Mouse (Mus musculus): ENCODE data around the gene Ngef. TPM values are rescaled to one million over a fixed set of nuclear protein-coding genes. Genes with fewer than 3 reads are reported as not detected.
"Not testable (repeated sequence)": the region's sequence is repeated elsewhere in the genome, so short reads cannot be mapped to it uniquely, and the experiment has no call there.

Ngef gene
- polyA plus RNA-seq, 1 experiment, result 0.72 TPM

GRCm38 (mm10) chr1:87469971-87470370, 103.7 kb downstream of the Ngef start, which contains the start of gene Snorc:
Snorc (plus strand) TSS chr1:87470271.
- H3K27me3 ChIP-seq (ENCODE audit: control insufficient read depth, insufficient read depth, low read length, poor library complexity, severe bottlenecking), result not testable (repeated sequence)
- H3K4me3 ChIP-seq (ENCODE audit: low read depth, low read length), result peak within 1 kb of the TSS; percentile 9; the same call in 1 of the 2 replicates

DNA sequence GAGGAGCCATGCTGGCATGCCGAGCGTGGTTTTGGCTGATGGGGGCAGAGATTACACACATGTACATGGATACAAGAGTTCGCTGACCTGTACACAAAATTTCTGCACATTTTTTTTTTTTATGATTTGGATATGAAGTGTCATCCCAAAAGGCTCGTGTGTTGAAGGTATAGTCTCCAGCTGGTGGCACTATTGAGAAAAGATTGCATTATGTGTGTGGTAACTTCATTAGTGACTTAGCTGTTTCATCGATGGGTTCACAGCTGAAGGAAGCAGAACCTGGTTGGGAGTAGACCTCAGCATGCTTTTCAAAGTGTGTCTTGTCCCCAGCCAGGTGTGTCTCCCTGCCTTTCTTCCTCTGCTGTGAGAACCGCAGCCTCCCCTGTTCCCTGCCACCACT, 105.3 kb downstream of the Ngef start:
- Histone ChIP-seq H3K27me3 (ENCODE audit: control insufficient read depth, insufficient read depth, low read length, poor library complexity, severe bottlenecking) (no peaks in the 10 kb centered on the region), H3K36me3 (ENCODE audit: control insufficient read depth, insufficient read depth, low read length, poor library complexity, severe bottlenecking) (no peaks in the 10 kb centered on the region), H3K9ac (ENCODE audit: low read depth, poor library complexity, severe bottlenecking) (no peak overlapping the region), H3K4me1 (ENCODE audit: control insufficient read depth, insufficient read depth, low read length) (no peaks in the 10 kb centered on the region), H3K27ac (ENCODE audit: insufficient read depth, low read length) (no peak overlapping the region), H3K4me3 (ENCODE audit: low read depth, low read length) (no peak overlapping the region), H3K9me3 (replicated peaks; ENCODE audit: control insufficient read depth, insufficient read depth, low read length, poor library complexity, severe bottlenecking) (no peaks in the 10 kb centered on the region)
- TF ChIP-seq POLR2A (IDR thresholded peaks at IDR 0.05; ENCODE audit: insufficient read depth, low read length), result no peak
- no peak for TF ChIP-seq CTCF (IDR thresholded peaks at IDR 0.05; ENCODE audit: low read depth, low read length)
- no peak for TF ChIP-seq EP300 (IDR thresholded peaks at IDR 0.05; ENCODE audit: insufficient read depth, low read depth, low read length)

More at GRCm38 (mm10) chr1:87469971-87470370, 103.7 kb downstream of the Ngef start, which contains the start of gene Snorc:
- not testable (repeated sequence) for H3K9ac ChIP-seq (ENCODE audit: low read depth, poor library complexity, severe bottlenecking); H3K36me3 ChIP-seq (ENCODE audit: control insufficient read depth, insufficient read depth, low read length, poor library complexity, severe bottlenecking); H3K4me1 ChIP-seq (ENCODE audit: control insufficient read depth, insufficient read depth, low read length); H3K27ac ChIP-seq (ENCODE audit: insufficient read depth, low read length); H3K9me3 ChIP-seq (replicated peaks; ENCODE audit: control insufficient read depth, insufficient read depth, low read length, poor library complexity, severe bottlenecking)
- peak; percentile 18 for TF ChIP-seq CTCF (IDR thresholded peaks at IDR 0.05; ENCODE audit: low read depth, low read length)

GRCm38 (mm10) chr1:87467469-87467868, 106.2 kb downstream of the Ngef start:
- H3K27me3 ChIP-seq (ENCODE audit: control insufficient read depth, insufficient read depth, low read length, poor library complexity, severe bottlenecking), result no peaks in the 10 kb centered on the region
- H3K36me3 ChIP-seq (ENCODE audit: control insufficient read depth, insufficient read depth, low read length, poor library complexity, severe bottlenecking), result no peaks in the 10 kb centered on the region
- no peak overlapping the region for H3K9ac ChIP-seq (ENCODE audit: low read depth, poor library complexity, severe bottlenecking)
- no peak for TF ChIP-seq CTCF (IDR thresholded peaks at IDR 0.05; ENCODE audit: low read depth, low read length)
- no peak for TF ChIP-seq EP300 (IDR thresholded peaks at IDR 0.05; ENCODE audit: insufficient read depth, low read depth, low read length)
- TF ChIP-seq POLR2A (IDR thresholded peaks at IDR 0.05; ENCODE audit: insufficient read depth, low read length), result no peak
- H3K4me3 ChIP-seq (ENCODE audit: low read depth, low read length), result no peak overlapping the region
- no peaks in the 10 kb centered on the region for H3K4me1 ChIP-seq (ENCODE audit: control insufficient read depth, insufficient read depth, low read length)
- no peaks in the 10 kb centered on the region for H3K9me3 ChIP-seq (replicated peaks; ENCODE audit: control insufficient read depth, insufficient read depth, low read length, poor library complexity, severe bottlenecking)
- no peak overlapping the region for H3K27ac ChIP-seq (ENCODE audit: insufficient read depth, low read length)

DNA sequence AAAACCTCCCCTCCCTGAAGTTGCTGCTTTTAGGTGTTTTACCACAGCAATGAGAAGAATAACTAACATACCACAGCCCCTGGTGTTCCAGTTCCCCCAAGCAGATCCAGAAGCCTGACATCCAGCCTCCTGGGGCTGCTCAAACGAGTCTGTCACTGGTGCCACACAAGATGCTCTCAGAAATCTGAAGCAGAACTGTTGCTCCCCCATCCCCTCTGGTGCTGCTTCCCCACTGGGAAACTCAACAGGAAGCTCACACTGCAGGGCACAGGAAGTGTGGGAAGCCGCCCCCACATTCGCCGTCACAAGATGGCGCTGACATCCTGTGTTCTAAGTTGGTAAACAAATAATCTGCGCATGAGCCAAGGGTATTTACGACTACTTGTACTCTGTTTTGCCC, 113.8 kb downstream of the Ngef start:
- not testable (repeated sequence) for H3K27me3 ChIP-seq (ENCODE audit: control insufficient read depth, insufficient read depth, low read length, poor library complexity, severe bottlenecking); H3K4me1 ChIP-seq (ENCODE audit: control insufficient read depth, insufficient read depth, low read length); H3K9ac ChIP-seq (ENCODE audit: low read depth, poor library complexity, severe bottlenecking); H3K4me3 ChIP-seq (ENCODE audit: low read depth, low read length); H3K9me3 ChIP-seq (replicated peaks; ENCODE audit: control insufficient read depth, insufficient read depth, low read length, poor library complexity, severe bottlenecking); H3K36me3 ChIP-seq (ENCODE audit: control insufficient read depth, insufficient read depth, low read length, poor library complexity, severe bottlenecking); H3K27ac ChIP-seq (ENCODE audit: insufficient read depth, low read length)

DNA sequence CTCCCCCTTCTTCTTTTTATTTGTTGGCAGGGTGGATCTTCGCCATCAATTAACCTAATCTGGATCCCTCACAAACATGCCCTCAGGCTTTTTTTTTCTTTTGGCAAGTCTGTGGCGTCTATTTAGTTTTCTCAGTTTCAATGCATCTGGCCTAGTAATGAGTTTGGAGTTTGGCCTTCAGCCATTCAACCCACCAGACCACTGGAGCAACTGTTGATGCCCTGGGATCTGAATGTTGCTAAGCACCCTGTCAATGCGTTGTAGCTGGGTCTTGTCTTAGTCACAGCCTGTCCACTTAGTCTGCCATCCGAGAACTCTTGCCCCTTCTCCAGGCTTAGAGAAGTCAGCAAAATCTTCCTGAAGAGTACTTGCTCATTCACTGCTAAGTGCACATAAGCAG, 115.6 kb downstream of the Ngef start:
- Histone ChIP-seq H3K27ac (ENCODE audit: insufficient read depth, low read length) (no peak overlapping the region), H3K36me3 (ENCODE audit: control insufficient read depth, insufficient read depth, low read length, poor library complexity, severe bottlenecking) (no peaks in the 10 kb centered on the region), H3K4me3 (ENCODE audit: low read depth, low read length) (no peak overlapping the region), H3K9ac (ENCODE audit: low read depth, poor library complexity, severe bottlenecking) (no peak overlapping the region), H3K9me3 (replicated peaks; ENCODE audit: control insufficient read depth, insufficient read depth, low read length, poor library complexity, severe bottlenecking) (peaks cover 7% of the 10 kb centered on the region), H3K4me1 (ENCODE audit: control insufficient read depth, insufficient read depth, low read length) (no peaks in the 10 kb centered on the region), H3K27me3 (ENCODE audit: control insufficient read depth, insufficient read depth, low read length, poor library complexity, severe bottlenecking) (no peaks in the 10 kb centered on the region)
- TF ChIP-seq EP300 (IDR thresholded peaks at IDR 0.05; ENCODE audit: insufficient read depth, low read depth, low read length), result no peak
- TF ChIP-seq POLR2A (IDR thresholded peaks at IDR 0.05; ENCODE audit: insufficient read depth, low read length), result no peak
- no peak for TF ChIP-seq CTCF (IDR thresholded peaks at IDR 0.05; ENCODE audit: low read depth, low read length)

DNA sequence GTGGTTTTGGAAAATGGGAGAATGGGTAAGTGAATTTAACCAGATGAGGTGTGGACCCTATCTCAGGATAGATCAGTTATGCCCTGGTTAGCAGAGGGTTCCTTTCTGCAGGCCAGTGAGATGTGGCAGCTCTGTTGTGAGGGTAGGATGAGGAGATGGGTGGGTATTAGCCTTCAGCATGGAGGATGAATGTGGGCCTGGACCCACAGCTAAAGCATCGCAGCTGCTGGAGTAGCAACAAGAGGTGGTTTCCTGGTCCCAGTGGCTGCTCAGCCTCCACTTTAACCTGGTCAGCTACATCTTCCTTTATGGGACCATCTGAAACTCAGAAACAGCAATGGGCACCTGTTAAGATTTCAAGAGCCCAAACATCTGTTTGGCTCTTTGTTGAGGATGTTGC, 117.2 kb downstream of the Ngef start:
- Histone ChIP-seq H3K27me3 (ENCODE audit: control insufficient read depth, insufficient read depth, low read length, poor library complexity, severe bottlenecking) (no peaks in the 10 kb centered on the region), H3K9ac (ENCODE audit: low read depth, poor library complexity, severe bottlenecking) (no peak overlapping the region), H3K4me1 (ENCODE audit: control insufficient read depth, insufficient read depth, low read length) (no peaks in the 10 kb centered on the region), H3K4me3 (ENCODE audit: low read depth, low read length) (no peak overlapping the region), H3K9me3 (replicated peaks; ENCODE audit: control insufficient read depth, insufficient read depth, low read length, poor library complexity, severe bottlenecking) (peaks cover 7% of the 10 kb centered on the region), H3K27ac (ENCODE audit: insufficient read depth, low read length) (no peak overlapping the region), H3K36me3 (ENCODE audit: control insufficient read depth, insufficient read depth, low read length, poor library complexity, severe bottlenecking) (no peaks in the 10 kb centered on the region)
- TF ChIP-seq POLR2A (IDR thresholded peaks at IDR 0.05; ENCODE audit: insufficient read depth, low read length) (no peak), EP300 (IDR thresholded peaks at IDR 0.05; ENCODE audit: insufficient read depth, low read depth, low read length) (no peak), CTCF (IDR thresholded peaks at IDR 0.05; ENCODE audit: low read depth, low read length) (no peak)
